Mouse (Mus musculus): Measurements from ENCODE around the gene Tceanc. TPM values are rescaled to one million over a fixed set of nuclear protein-coding genes. Genes with fewer than 3 reads are reported as not detected.

Gene Tceanc
- polyA plus RNA-seq, 1 experiment, result 0.42 TPM

DNA sequence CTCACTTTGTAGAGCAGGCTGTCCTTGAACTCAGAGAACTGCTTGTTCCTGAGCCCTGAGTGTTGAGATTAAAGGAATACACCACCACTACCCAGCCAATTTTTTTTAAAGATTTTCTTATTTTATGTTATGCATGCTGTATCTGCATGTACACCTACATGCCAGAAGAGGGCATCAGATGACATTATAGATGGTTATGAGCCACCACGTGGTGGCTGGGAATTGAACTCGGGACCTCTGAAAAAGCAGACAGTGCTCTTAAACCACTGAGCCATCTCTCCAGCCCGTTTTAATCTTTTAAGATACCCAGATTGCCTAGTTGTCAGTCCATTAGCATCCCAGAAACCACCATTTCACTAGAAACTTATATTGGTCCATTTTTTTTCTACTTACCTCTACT, 64.0 kb downstream of the Tceanc start:
- Histone ChIP-seq H3K27me3 (ENCODE audit: control insufficient read depth, insufficient read depth, insufficient read length) (no peaks in the 10 kb centered on the region), H3ac (ENCODE audit: control insufficient read depth, insufficient read length, low read depth) (no peak overlapping the region), H3K79me2 (ENCODE audit: control insufficient read depth, insufficient read depth) (no peaks in the 10 kb centered on the region), H3K79me3 (ENCODE audit: low read depth) (peaks cover 3% of the 10 kb centered on the region), H3K36me3 (ENCODE audit: control insufficient read depth, insufficient read depth) (peaks cover 8% of the 10 kb centered on the region), H3K4me3 (ENCODE audit: insufficient read depth, poor library complexity, severe bottlenecking) (no peak overlapping the region)
- TF ChIP-seq USF1 (IDR thresholded peaks at IDR 0.05; ENCODE audit: low read depth), result no peak
- no peak for TF ChIP-seq CEBPB (IDR thresholded peaks at IDR 0.05; ENCODE audit: low read depth)
- TF ChIP-seq MAX (IDR thresholded peaks at IDR 0.05), result no peak
- TF ChIP-seq FOSL1 (IDR thresholded peaks at IDR 0.05; ENCODE audit: insufficient read depth, low read length, poor library complexity, severe bottlenecking), result no peak
- no peak for TF ChIP-seq MYOD1 (IDR thresholded peaks at IDR 0.05; ENCODE audit: control insufficient read depth, insufficient read length, low read depth)
- no peak for TF ChIP-seq MYOG (IDR thresholded peaks at IDR 0.05; ENCODE audit: control insufficient read depth, extremely low read depth, insufficient read length)
- TF ChIP-seq CTCF (IDR thresholded peaks at IDR 0.05; ENCODE audit: control insufficient read depth, insufficient read depth, insufficient read length), result no peak

DNA sequence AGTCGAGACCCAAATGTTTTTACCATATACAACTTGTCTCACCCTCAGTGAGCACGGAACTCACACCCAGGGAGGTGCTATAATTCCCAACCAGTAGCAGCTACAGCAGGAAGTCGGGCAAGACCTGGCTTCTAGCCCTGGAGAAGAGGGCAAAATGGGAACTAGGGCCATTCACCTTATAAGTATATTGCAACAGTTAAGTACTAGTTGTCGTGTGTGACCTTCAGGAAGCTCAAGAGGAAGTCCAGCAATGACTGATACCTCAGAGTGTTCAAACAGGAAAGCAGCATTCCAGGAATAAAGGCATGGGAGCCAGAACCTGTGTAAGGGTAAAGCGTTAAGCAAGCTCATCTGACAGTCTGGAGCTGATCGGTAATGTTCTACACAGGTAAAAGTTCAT, 64.8 kb downstream of the Tceanc start:
- Histone ChIP-seq H3K79me3 (ENCODE audit: low read depth) (no peaks in the 10 kb centered on the region), H3K79me2 (ENCODE audit: control insufficient read depth, insufficient read depth) (no peaks in the 10 kb centered on the region), H3ac (ENCODE audit: control insufficient read depth, insufficient read length, low read depth) (no peak overlapping the region), H3K27me3 (ENCODE audit: control insufficient read depth, insufficient read depth, insufficient read length) (no peaks in the 10 kb centered on the region), H3K36me3 (ENCODE audit: control insufficient read depth, insufficient read depth) (peaks cover 8% of the 10 kb centered on the region), H3K4me3 (ENCODE audit: insufficient read depth, poor library complexity, severe bottlenecking) (no peak overlapping the region)
- no peak for TF ChIP-seq USF1 (IDR thresholded peaks at IDR 0.05; ENCODE audit: low read depth)
- no peak for TF ChIP-seq FOSL1 (IDR thresholded peaks at IDR 0.05; ENCODE audit: insufficient read depth, low read length, poor library complexity, severe bottlenecking)
- no peak for TF ChIP-seq CEBPB (IDR thresholded peaks at IDR 0.05; ENCODE audit: low read depth)
- no peak for TF ChIP-seq CTCF (IDR thresholded peaks at IDR 0.05; ENCODE audit: control insufficient read depth, insufficient read depth, insufficient read length)
- no peak for TF ChIP-seq MAX (IDR thresholded peaks at IDR 0.05)
- TF ChIP-seq MYOD1 (IDR thresholded peaks at IDR 0.05; ENCODE audit: control insufficient read depth, insufficient read length, low read depth), result no peak

Other genes starting within 250 kb of the Tceanc start
- gene Trappc2, start 78.0 kb downstream of the Tceanc start, polyA plus RNA-seq (2012; fragmentation: generic; extraction: Trizol), result 5.0 TPM
- 1.5 TPM for gene Ofd1, start 77.9 kb downstream of the Tceanc start, polyA plus RNA-seq (2012; fragmentation: generic; extraction: Trizol)
- gene Rab9, start 38.7 kb downstream of the Tceanc start, polyA plus RNA-seq (2012; fragmentation: generic; extraction: Trizol), result 16.3 TPM
- not detected for gene Egfl6, start 67.2 kb upstream of the Tceanc start, polyA plus RNA-seq (2012; fragmentation: generic; extraction: Trizol)